Mouse (Mus musculus) hindbrain, embryonic 13.5 days (tissue): ENCODE data around the gene Sfta2. TPM values are rescaled to one million over a fixed set of nuclear protein-coding genes. Genes with fewer than 3 reads are reported as not detected.

Experiments used
- polyA plus RNA-seq: library from polyadenylated mRNA; unstranded; fragments of >200 nt; fragmentation: Nextera tagmentation; extraction: Ambion mirVana; gene quantifications from 2 replicates; pipeline ENCODE4 v1.2.1, GENCODE M21; 2015

The Sfta2 gene
- polyA plus RNA-seq, 1 experiment from 2014 or later = not detected

Other genes with a start within 250 kb of the Sfta2 start
- gene H2-Q4, start 221.9 kb upstream of the Sfta2 start, polyA plus RNA-seq = 1.0 and 1.2 TPM in 2 replicates
- gene H2-Q6, start 176.7 kb upstream of the Sfta2 start, polyA plus RNA-seq = 0.30 and 0.34 TPM in 2 replicates
- gene H2-Q7, start 162.4 kb upstream of the Sfta2 start, polyA plus RNA-seq = 2.4 TPM in 2 replicates
- 0.10 and 0.23 TPM in 2 replicates for gene H2-Q10, start 131.5 kb upstream of the Sfta2 start, polyA plus RNA-seq
- gene Pou5f1, start 95.5 kb upstream of the Sfta2 start, polyA plus RNA-seq = not detected in 2 replicates
- gene Tcf19, start 84.7 kb upstream of the Sfta2 start, polyA plus RNA-seq = 14.9 and 15.4 TPM in 2 replicates
- 6.3 and 7.6 TPM in 2 replicates for gene Cchcr1, start 84.4 kb upstream of the Sfta2 start, polyA plus RNA-seq
- gene Psors1c2, start 68.3 kb upstream of the Sfta2 start, polyA plus RNA-seq = 0.68 and 1.4 TPM in 2 replicates
- 0.12 and 0.14 TPM in 2 replicates for gene Cdsn, start 49.4 kb upstream of the Sfta2 start, polyA plus RNA-seq
- not detected in 2 replicates for gene 2300002M23Rik, start 34.1 kb upstream of the Sfta2 start, polyA plus RNA-seq
- not detected in 2 replicates for gene Gm9573, start 25.1 kb downstream of the Sfta2 start, polyA plus RNA-seq
- 0.14 TPM in 1 of 2 replicates, not detected in the other for gene Mucl3, start 42.1 kb downstream of the Sfta2 start, polyA plus RNA-seq
- 11.8 and 14.0 TPM in 2 replicates for gene Vars2, start 66.0 kb downstream of the Sfta2 start, polyA plus RNA-seq
- gene Gtf2h4, start 72.2 kb downstream of the Sfta2 start, polyA plus RNA-seq = 27.6 and 29.2 TPM in 2 replicates
- gene Ddr1, start 103.1 kb downstream of the Sfta2 start, polyA plus RNA-seq = 128 and 140 TPM in 2 replicates
- gene Ier3, start 220.1 kb downstream of the Sfta2 start, polyA plus RNA-seq = 8.2 and 9.2 TPM in 2 replicates
- 75.2 and 78.8 TPM in 2 replicates for gene Flot1, start 221.7 kb downstream of the Sfta2 start, polyA plus RNA-seq
- 1,714 and 1,822 TPM in 2 replicates for gene Tubb5, start 236.8 kb downstream of the Sfta2 start, polyA plus RNA-seq
- 11.0 and 11.3 TPM in 2 replicates for gene Mdc1, start 240.0 kb downstream of the Sfta2 start, polyA plus RNA-seq